Mouse (Mus musculus) kidney, adult 2 months (tissue): ENCODE results near the gene Hsd11b2. TPM values are rescaled to one million over a fixed set of nuclear protein-coding genes. Genes with fewer than 3 reads are reported as not detected.
A peak's percentile ranks its signal among the peaks of the same experiment; 100 is the strongest.

ENCODE experiments used
- DNase-seq: peaks from one replicate; pipeline ENCODE4 v3.0.0; 2021
- H3K27ac ChIP-seq: fragments of 200-500 bp; 2 replicates; pipeline ENCODE4 v1.5.1; 2012; ENCODE audit warnings: low read depth, low read length, control low read depth, inconsistent platforms; ENCODE audit not compliant: insufficient read depth
- H3K27me3 ChIP-seq: fragments of 200-500 bp; replicated peaks from 2 replicates; pipeline ENCODE4 v1.6.1; 2012; ENCODE audit warnings: mild to moderate bottlenecking, moderate library complexity, low read length, inconsistent platforms; ENCODE audit not compliant: control insufficient read depth, insufficient read depth
- H3K36me3 ChIP-seq: fragments of 200-500 bp; 2 replicates; pipeline ENCODE4 v1.6.1; 2012; ENCODE audit warnings: mild to moderate bottlenecking, moderate library complexity, low read length, inconsistent platforms; ENCODE audit not compliant: control insufficient read depth, insufficient read depth
- H3K4me1 ChIP-seq: fragments of 200-500 bp; 2 replicates; pipeline ENCODE4 v1.6.1; 2011; ENCODE audit warnings: low read length; ENCODE audit not compliant: control insufficient read depth, insufficient read depth
- H3K4me3 ChIP-seq: fragments of 200-500 bp; 2 replicates; pipeline ENCODE4 v1.5.1; 2011; ENCODE audit warnings: mild to moderate bottlenecking, low read depth, low read length, control low read depth; ENCODE audit not compliant: insufficient read depth
- CTCF ChIP-seq: fragments of 200-500 bp; conservative IDR thresholded peaks from 2 replicates; pipeline ENCODE4 v1.5.1; 2011; ENCODE audit warnings: low read depth, mild to moderate bottlenecking, control low read depth, low read length, moderate library complexity, mixed read lengths; ENCODE audit not compliant: insufficient read depth, insufficient read length
- POLR2A ChIP-seq: fragments of 200-500 bp; IDR thresholded peaks from one replicate; pipeline ENCODE4 v1.6.1; 2011; ENCODE audit warnings: low read depth, low read length, control low read depth
- WGBS: fragments of 180-500 bp; shearing (Covaris S2); methylation state at CpG from one replicate; pipeline ENCODE4 v1.1.7; 2018; 5-methylcytosine and 5-hydroxymethylcytosine counted together
- polyA plus RNA-seq: library from polyadenylated mRNA; depleted of rRNA; stranded (reverse); fragments of >200 nt; gene quantifications from 2 replicates; pipeline ENCODE4 v1.2.3, GENCODE M21; 2012; rRNA removed

The Hsd11b2 gene
- 310 and 336 TPM in 2 replicates for polyA plus RNA-seq

DNA sequence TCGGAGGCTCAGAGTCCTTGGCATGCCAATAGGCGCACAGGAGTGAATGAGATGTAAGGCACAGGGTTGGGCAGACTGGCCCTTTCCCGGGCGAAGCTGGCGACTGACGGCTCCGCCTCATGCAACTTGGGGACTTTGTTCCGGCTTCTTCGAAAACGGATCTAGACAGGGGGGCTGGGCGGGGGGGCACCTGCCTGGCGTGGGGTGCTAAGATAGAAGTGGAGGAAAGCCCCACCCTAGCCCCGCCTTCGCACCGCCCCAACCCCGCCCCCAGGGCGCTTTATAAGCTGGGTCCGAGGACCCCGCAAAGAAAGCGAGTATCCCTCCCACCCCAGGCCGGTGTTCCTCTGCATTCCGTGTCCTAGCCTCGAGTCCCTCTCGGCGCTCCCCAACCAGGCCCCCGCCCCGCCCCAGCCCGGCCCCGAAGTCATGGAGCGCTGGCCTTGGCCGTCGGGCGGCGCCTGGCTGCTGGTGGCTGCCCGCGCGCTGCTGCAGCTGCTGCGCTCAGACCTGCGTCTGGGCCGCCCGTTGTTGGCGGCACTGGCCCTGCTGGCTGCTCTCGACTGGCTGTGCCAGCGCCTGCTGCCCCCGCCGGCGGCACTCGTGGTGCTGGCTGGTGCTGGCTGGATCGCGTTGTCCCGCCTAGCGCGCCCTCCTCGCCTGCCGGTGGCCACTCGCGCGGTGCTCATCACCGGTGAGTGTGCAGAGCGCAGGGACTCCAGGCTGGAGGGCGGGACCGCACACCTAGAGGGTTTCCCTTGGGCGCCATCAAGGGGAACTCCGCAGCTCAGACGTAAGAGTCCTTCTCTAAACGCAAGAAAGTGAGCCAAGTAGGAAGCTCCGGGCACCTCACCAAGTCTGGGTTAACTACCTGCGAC lies at the start of gene Hsd11b2:
Gene Hsd11b2 (plus strand): TSS at position 320 of the 878 bp plus-strand sequence.
- TF ChIP-seq POLR2A (no peak), CTCF (no peak)
- Histone ChIP-seq H3K27me3 (no peaks in the 10 kb centered on the region), H3K36me3 (no peaks in the 10 kb centered on the region), H3K4me1 (peaks cover 10% of the 10 kb centered on the region; the same call in 1 of the 2 replicates), H3K4me3 (peak within 1 kb of the TSS; percentile 45), H3K27ac (peak within 1 kb of the TSS; percentile 20)
- peak; percentile 63 for DNase-seq
- WGBS, result under 1% methylated on average over 68 of the region's 68 CpGs

DNA sequence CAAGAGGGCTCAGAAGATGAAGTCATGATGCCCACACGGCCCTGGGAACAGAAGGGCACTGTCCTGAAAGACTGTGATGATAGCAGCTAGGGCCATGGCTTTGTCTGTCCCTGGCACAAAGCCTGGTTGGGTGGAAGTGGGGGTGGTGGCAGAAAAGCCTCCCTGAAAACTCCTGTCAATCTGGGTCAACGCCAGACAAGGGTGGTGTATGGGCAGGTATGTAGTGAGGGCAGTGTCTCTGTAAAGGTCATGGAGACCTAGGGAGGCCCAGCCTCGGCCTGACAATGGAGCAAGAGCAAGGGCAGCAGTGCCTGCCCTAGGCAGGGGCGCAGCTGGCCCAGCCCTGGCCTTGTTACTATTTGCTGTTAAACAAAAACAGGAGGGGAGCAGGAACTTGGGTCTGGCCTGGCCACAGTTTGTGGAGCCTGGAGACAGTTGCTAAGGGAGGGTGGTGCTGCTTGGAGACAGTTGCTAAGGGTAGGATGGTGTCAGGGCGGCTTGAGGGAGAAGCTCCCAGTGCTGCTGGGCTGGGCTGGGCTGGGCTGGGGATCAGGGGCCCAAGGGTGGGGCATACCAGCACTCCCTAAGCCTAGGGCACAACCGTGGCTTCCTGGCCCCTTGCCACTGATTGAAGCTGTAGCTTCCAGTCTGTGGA lies 49.4 kb upstream of the Hsd11b2 start:
- TF ChIP-seq POLR2A (no peak), CTCF (no peak)
- WGBS, result 61% methylated on average over 6 of the region's 6 CpGs
- Histone ChIP-seq H3K4me1 (peaks cover 3% of the 10 kb centered on the region; the same call in 1 of the 2 replicates), H3K27ac (no peak overlapping the region), H3K36me3 (no peaks in the 10 kb centered on the region), H3K4me3 (no peak overlapping the region), H3K27me3 (no peaks in the 10 kb centered on the region)
- no peak for DNase-seq

DNA sequence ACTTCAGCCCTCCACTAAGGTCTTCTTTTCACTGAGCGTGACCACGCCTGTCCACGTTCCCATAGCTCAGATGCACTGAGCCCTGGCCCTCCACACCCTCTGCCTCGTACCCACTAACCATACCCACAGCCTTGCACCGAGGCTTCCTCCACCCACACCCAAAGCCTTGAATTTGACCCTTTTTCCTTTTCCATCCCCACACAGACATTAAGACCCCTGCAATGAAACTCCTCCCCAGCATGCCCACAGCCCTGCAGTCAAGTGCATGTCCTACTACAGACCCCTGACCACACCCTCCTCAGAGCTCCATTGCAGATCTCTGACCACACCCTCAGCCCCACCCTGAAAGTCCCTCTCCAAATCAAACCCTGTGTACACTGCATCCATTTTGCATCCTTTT lies 48.7 kb upstream of the Hsd11b2 start:
- 94% methylated on average over 5 of the region's 5 CpGs for WGBS
- Histone ChIP-seq H3K4me1 (peaks cover 3% of the 10 kb centered on the region; the same call in 1 of the 2 replicates), H3K27ac (no peak overlapping the region), H3K27me3 (no peaks in the 10 kb centered on the region), H3K4me3 (no peak overlapping the region), H3K36me3 (no peaks in the 10 kb centered on the region)
- TF ChIP-seq POLR2A (no peak), CTCF (no peak)
- no peak for DNase-seq

DNA sequence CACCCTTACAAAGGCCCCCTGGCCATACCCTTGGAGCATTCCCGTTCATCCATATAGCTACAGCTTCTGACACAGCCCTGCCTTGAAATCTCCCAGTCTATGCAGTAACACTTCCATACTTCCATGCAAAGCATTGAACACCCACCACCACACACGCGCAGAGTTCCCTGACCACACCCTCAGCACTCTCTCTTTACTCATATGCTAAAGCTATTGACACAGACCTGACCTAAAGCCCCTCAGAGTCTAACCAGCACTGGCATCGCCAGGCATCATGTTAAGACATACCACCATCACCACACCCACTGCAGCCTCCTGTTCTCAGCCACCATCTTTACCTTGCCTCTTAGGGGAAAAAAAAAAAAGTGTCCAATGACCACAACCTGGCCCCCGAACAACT lies 48.3 kb upstream of the Hsd11b2 start:
- Histone ChIP-seq H3K27me3 (no peaks in the 10 kb centered on the region), H3K36me3 (no peaks in the 10 kb centered on the region), H3K27ac (no peak overlapping the region), H3K4me3 (no peak overlapping the region), H3K4me1 (peaks cover 3% of the 10 kb centered on the region; the same call in 1 of the 2 replicates)
- WGBS, result 84% methylated on average over 5 of the region's 5 CpGs
- no peak for TF ChIP-seq POLR2A
- TF ChIP-seq CTCF, result no peak
- DNase-seq, result no peak

DNA sequence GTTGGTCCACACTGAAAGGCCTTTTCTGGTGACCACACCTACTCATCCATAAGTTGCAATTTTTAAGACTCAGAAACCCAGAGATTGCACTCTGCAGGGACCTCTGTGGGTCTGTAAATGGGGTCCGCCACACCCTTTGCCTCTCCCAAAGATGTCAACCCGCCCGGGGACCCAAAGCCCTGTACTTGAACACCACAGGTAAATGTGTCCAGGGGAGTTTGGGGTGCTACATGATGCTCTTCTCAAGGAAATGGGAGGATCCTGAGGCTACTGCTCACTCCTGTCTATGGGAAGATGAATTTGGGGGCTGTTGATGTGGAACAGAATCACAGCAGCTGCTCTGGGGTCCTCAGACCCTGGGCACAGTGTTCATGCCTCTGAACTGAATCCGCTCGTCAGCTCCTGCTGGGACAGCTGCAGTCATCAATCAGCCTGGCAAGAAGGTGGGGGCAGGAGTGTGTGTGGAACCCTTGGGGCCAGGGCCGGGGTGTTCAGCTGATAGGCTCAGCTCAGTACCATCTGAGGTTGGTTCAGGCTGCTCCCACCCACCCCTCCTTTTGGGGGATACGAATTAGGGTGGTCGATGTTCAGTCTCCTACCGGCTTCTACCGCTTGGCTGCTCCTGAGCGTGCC lies 47.8 kb upstream of the Hsd11b2 start:
- Histone ChIP-seq H3K27me3 (no peaks in the 10 kb centered on the region), H3K36me3 (no peaks in the 10 kb centered on the region), H3K27ac (no peak overlapping the region), H3K4me3 (peak overlapping the region; percentile 19; the same call in 1 of the 2 replicates), H3K4me1 (peaks cover 3% of the 10 kb centered on the region; the same call in 1 of the 2 replicates)
- no peak for TF ChIP-seq CTCF
- TF ChIP-seq POLR2A, result no peak
- DNase-seq, result no peak
- 28% methylated on average over 11 of the region's 11 CpGs for WGBS

DNA sequence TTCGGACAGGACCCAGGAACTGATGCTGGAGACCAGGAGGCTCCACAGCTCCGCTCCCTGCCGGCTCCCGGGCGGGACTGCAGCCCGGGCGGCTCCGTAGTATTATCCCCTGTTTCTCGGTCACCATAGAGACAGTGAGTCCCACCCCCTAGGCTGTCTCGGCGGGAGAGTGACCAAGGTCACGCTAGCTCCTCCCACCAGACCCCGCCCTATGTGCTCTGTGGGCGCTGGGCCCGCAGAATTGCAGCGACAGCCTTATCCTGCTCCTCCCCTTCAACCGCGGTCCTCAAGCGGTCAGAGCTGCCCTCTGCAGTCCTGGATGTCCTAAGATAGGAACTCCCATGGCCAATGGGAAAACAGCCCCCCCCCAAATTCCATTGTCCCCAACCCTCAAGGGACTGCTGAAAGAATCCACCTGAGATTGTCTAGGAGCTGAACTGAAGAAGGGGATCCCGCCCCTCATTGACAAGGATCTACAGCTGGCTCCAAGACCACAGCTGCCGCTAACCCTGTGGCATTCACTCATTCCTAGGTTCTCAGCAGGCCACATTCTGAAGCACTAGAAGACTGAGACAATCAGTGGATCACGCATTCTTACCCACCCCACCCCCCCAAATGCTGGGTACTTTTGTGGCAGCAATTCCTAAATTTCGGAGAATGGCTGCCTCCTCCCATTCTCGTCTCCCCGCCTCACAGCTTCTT lies 47.1 kb upstream of the Hsd11b2 start, which contains the start of gene Tppp3:
Gene Tppp3 (minus strand): TSS at position 213 of the 702 bp plus-strand sequence.
- Histone ChIP-seq H3K27ac (no peak within 1 kb of the TSS), H3K4me3 (peak within 1 kb of the TSS; percentile 19; the same call in 1 of the 2 replicates), H3K27me3 (no peaks in the 10 kb centered on the region), H3K4me1 (peaks cover 3% of the 10 kb centered on the region; the same call in 1 of the 2 replicates), H3K36me3 (no peaks in the 10 kb centered on the region)
- TF ChIP-seq POLR2A, result no peak
- peak; percentile 35 for TF ChIP-seq CTCF
- peak; percentile 97 for DNase-seq
- 13% methylated on average over 25 of the region's 25 CpGs for WGBS

DNA sequence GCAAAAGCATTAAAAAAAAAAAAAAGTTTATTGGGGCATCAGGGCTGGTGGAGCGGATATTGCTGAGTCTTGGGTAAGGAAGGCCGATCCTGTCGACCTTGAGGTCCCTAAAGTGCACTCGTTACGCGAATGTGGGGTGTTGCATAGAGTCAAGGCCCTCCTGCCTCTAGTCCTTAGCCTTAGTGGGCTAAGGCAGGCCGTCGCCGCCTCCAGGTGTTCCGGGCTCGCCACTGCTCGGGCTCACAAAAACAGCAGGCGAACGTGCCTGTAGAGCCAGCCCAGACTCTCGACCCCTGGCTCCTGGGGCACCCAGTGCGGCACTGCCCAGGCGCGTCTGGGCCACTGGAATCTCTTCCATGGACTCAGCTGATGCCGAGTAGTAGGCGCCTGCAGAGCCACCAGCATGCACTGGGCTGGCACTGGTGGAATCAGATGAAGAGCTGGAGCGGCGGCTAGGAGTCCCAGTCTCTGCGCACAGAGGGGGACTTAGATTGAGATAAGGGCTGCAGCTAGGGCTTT lies 46.1 kb upstream of the Hsd11b2 start:
- DNase-seq, result no peak
- WGBS, result 86% methylated on average over 23 of the region's 23 CpGs
- Histone ChIP-seq H3K36me3 (no peaks in the 10 kb centered on the region), H3K27ac (no peak overlapping the region), H3K27me3 (no peaks in the 10 kb centered on the region), H3K4me1 (peaks cover 3% of the 10 kb centered on the region; the same call in 1 of the 2 replicates), H3K4me3 (no peak overlapping the region)
- TF ChIP-seq POLR2A (no peak), CTCF (no peak)
